Mouse (Mus musculus) intestine, postnatal 0 days (tissue): ENCODE measurements at regions not wholly inside any gene's neighbourhood (a gene's known extent, or its start where the extent isn't known, plus 50 kb on each side); places are given as distances from the start of the nearest gene placed in this dataset.

Experiments used
- ATAC-seq: fragments of 200-750 bp; cut with Nextera tagmentation; 2 replicates; pipeline ENCODE4 v1.8.0; 2017; ENCODE audit warnings: mild to moderate bottlenecking, moderate TSS enrichment, moderate library complexity
- H3K27ac ChIP-seq: fragments of 300-500 bp; sonication (generic); 2 replicates; pipeline ENCODE4 v1.5.1; 2014; ENCODE audit warnings: mild to moderate bottlenecking, low read depth, low read length, moderate library complexity
- H3K27me3 ChIP-seq: fragments of 300-500 bp; sonication (generic); replicated peaks from 2 replicates; pipeline ENCODE4 v1.6.1; 2014; ENCODE audit warnings: low read length, mixed read lengths; ENCODE audit not compliant: control insufficient read depth, insufficient read depth
- H3K36me3 ChIP-seq: fragments of 300-500 bp; sonication (generic); 2 replicates; pipeline ENCODE4 v1.6.1; 2014; ENCODE audit warnings: mild to moderate bottlenecking, moderate library complexity; ENCODE audit not compliant: control insufficient read depth, insufficient read depth
- H3K4me1 ChIP-seq: fragments of 300-500 bp; sonication (generic); replicated peaks from 2 replicates; pipeline ENCODE4 v1.6.1; 2014; ENCODE audit warnings: antibody characterized with exemption, low read length, mixed read lengths; ENCODE audit not compliant: control insufficient read depth, insufficient read depth
- H3K4me2 ChIP-seq: fragments of 300-500 bp; sonication (generic); replicated peaks from 2 replicates; pipeline ENCODE4 v1.6.1; 2014; ENCODE audit warnings: low read depth, mild to moderate bottlenecking, moderate library complexity
- H3K4me3 ChIP-seq: fragments of 300-500 bp; sonication (generic); 2 replicates; pipeline ENCODE4 v1.5.1; 2014; ENCODE audit warnings: low read depth, low read length
- H3K9ac ChIP-seq: fragments of 300-500 bp; sonication (generic); 2 replicates; pipeline ENCODE4 v1.6.1; 2014; ENCODE audit warnings: mild to moderate bottlenecking, low read depth, low read length
- H3K9me3 ChIP-seq: fragments of 300-500 bp; sonication (generic); 2 replicates; pipeline ENCODE4 v1.6.1; 2016; ENCODE audit warnings: mixed run types; ENCODE audit not compliant: control insufficient read depth
- CTCF ChIP-seq: sonication (generic); IDR thresholded peaks from 2 replicates; pipeline ENCODE4 v1.5.1; 2016; ENCODE audit warnings: low read depth, mild to moderate bottlenecking, control low read depth, antibody characterized with exemption, moderate library complexity
- WGBS: fragments of 180-500 bp; shearing (Covaris S2); extraction: QIAGEN DNeasy Blood & Tissue Kit; methylation state at CpG from one replicate; pipeline ENCODE4 v1.1.7; 2014; 5-methylcytosine and 5-hydroxymethylcytosine counted together

DNA sequence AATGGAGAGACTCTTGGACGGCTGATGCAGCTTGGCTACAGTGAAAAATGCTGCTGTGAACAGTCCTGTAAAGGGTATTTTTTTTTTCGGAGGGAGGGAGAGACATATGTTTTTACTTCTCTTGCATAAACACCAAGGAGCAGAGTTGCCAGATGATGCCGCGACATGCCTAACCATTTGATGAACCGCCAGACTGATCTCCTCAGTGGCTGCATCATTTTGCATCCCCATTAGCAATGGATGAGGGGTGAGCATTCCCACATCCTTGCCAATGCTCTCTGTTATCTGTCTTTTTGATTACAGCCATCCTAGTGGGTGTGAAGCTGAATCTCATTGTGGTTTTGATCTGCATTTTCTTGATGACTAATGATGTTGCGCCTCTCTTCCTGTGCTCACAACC is 97.8 kb downstream of the Trim29 start:
- Histone ChIP-seq H3K27ac (no peak overlapping the region), H3K9me3 (no peaks in the 10 kb centered on the region), H3K4me3 (no peak overlapping the region), H3K4me1 (no peaks in the 10 kb centered on the region), H3K9ac (no peak overlapping the region), H3K36me3 (no peaks in the 10 kb centered on the region), H3K4me2 (no peak overlapping the region), H3K27me3 (no peaks in the 10 kb centered on the region)
- ATAC-seq = no peak
- 63% methylated on average over 6 of the region's 6 CpGs for WGBS
- TF ChIP-seq CTCF = no peak

DNA sequence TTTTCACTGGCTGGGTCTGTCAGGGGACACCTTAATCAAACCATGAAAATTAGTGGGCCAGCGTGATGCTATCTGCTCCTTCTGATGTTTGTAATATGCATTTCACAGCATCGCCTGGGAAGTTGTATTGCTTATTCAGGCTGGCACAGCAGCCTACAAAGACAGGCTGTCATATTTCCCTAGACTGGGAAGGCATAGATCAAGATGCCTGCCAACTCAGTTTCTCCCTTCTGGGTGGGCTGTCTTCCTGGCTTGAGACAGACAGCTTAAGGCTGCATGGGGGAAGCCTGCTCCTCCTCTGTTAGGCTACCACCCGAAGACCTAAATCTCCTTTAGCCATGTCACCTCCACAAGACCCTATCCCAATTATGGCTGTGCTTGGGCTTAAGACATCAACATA is 101.8 kb downstream of the Trim29 start:
- Histone ChIP-seq H3K9ac (no peak overlapping the region), H3K4me3 (no peak overlapping the region), H3K9me3 (no peaks in the 10 kb centered on the region), H3K4me1 (no peaks in the 10 kb centered on the region), H3K4me2 (no peak overlapping the region), H3K27ac (no peak overlapping the region), H3K27me3 (no peaks in the 10 kb centered on the region), H3K36me3 (no peaks in the 10 kb centered on the region)
- no peak for TF ChIP-seq CTCF
- WGBS = 69% methylated on average over 3 of the region's 3 CpGs
- ATAC-seq = no peak

DNA sequence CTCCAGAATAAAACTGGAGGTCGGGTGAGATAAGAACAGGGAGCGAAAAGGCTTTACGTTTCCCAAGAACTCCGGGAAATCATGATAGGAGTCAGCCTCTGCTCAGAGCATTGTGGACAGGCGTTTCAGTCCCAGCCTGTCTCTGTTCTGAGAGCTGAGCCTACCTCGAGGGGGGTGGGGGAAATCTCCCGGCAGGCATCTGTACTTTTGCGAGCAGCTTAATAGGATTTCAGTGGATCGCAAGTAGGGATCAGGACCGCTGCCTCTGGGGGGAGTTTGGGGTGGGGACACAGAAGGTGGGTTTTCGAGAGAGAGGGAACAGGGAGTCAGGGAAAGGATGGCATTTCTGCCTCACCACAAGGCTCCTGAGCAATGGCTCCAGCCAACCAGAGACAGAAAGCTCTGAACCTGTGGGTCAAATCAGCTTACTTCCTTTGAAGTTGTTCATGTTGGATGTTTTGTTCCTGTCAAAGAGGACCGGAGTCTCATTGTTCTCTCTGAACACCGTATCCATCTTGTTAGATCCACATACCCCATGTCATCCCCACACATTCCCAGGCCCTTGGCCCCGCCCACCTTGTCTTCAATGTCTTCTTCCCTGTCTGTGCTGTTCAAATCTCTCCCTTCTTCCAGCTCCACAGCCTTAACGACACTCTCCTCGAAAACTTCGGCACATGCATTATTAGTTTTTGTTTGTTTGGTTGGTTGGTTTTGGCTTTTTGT is 109.5 kb downstream of the Trim29 start:
- Histone ChIP-seq H3K27ac (no peak overlapping the region), H3K4me1 (no peaks in the 10 kb centered on the region), H3K9ac (no peak overlapping the region), H3K27me3 (peaks cover 8% of the 10 kb centered on the region), H3K9me3 (no peaks in the 10 kb centered on the region), H3K4me3 (no peak overlapping the region), H3K36me3 (no peaks in the 10 kb centered on the region), H3K4me2 (no peak overlapping the region)
- TF ChIP-seq CTCF = no peak
- no peak for ATAC-seq
- WGBS = 28% methylated on average over 17 of the region's 17 CpGs

DNA sequence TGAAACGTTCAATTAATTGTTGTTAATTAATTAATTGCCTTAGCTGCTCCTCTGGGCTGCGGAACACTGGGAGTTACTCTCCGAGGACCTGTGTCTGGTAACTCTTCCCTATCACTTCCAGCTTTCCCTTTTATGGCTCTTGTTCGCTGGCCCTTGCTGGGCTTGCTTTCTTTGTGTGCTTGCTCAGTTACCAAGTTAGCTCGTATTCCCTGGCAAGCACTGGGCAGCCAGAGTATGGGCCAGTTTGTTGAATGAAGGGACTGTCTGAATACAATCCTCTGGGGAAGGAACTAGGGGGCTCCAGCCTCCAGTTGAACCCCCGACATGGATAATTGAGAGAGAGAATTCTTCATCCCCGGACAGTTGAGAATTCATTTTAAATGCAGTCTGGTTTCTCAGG is 116.4 kb downstream of the Trim29 start:
- Histone ChIP-seq H3K4me2 (no peak overlapping the region), H3K36me3 (no peaks in the 10 kb centered on the region), H3K4me1 (no peaks in the 10 kb centered on the region), H3K9me3 (no peaks in the 10 kb centered on the region), H3K4me3 (no peak overlapping the region), H3K27ac (no peak overlapping the region), H3K9ac (no peak overlapping the region), H3K27me3 (no peaks in the 10 kb centered on the region)
- ATAC-seq = no peak
- no peak for TF ChIP-seq CTCF
- 44% methylated on average over 7 of the region's 7 CpGs for WGBS

DNA sequence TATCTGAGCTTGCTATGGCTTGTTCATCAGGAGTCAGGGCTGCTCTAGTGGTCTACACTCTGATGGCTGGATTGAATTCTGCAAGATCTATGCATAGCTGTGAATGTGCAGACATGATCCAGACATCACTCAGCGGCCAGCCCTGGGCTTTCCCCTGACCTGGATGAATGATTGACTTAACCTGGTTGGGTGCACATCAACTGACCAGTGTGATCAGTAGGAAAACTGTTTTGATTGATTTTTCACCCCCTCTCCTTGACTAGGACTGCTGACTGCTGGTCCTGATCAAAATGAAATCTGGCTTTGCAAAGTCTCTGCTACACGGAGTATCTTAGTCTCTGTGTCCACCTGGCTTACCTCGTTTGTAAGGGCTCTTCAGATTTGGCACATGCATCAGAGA is 123.3 kb downstream of the Trim29 start:
- no peak overlapping the region for H3K27ac ChIP-seq
- no peaks in the 10 kb centered on the region for H3K36me3 ChIP-seq
- H3K4me3 ChIP-seq = no peak overlapping the region
- no peak overlapping the region for H3K9ac ChIP-seq
- no peaks in the 10 kb centered on the region for H3K27me3 ChIP-seq
- H3K4me1 ChIP-seq = no peaks in the 10 kb centered on the region
- no peak overlapping the region for H3K4me2 ChIP-seq
- no peaks in the 10 kb centered on the region for H3K9me3 ChIP-seq
- no peak for ATAC-seq
- TF ChIP-seq CTCF = no peak
- WGBS = 48% methylated on average over 3 of the region's 3 CpGs

DNA sequence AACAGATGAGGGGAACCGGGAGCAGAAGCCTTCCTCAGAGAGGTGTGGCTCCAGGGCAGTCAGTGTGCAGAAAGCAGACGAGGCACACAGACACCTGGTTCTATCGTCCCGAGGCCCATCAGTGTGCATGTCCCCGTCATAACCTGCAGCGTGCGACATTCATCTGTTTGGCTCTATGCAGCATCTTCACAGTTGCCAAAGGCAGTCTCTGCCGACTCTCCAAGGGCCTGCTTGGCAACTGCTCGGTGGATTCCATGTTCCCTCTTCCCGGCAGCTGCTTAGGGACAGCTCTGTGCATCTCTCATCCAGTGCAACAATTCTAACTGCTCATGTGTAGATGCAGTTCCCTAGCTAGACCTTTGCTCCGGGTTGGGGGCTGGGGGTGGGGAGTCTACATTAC is 127.8 kb downstream of the Trim29 start:
- H3K9me3 ChIP-seq = no peaks in the 10 kb centered on the region
- ATAC-seq = no peak
- WGBS = 77% methylated on average over 11 of the region's 11 CpGs
- H3K36me3 ChIP-seq = no peaks in the 10 kb centered on the region
- no peak overlapping the region for H3K4me2 ChIP-seq
- H3K4me1 ChIP-seq = no peaks in the 10 kb centered on the region
- no peaks in the 10 kb centered on the region for H3K27me3 ChIP-seq
- no peak overlapping the region for H3K27ac ChIP-seq
- H3K9ac ChIP-seq = no peak overlapping the region
- no peak for TF ChIP-seq CTCF
- no peak overlapping the region for H3K4me3 ChIP-seq

DNA sequence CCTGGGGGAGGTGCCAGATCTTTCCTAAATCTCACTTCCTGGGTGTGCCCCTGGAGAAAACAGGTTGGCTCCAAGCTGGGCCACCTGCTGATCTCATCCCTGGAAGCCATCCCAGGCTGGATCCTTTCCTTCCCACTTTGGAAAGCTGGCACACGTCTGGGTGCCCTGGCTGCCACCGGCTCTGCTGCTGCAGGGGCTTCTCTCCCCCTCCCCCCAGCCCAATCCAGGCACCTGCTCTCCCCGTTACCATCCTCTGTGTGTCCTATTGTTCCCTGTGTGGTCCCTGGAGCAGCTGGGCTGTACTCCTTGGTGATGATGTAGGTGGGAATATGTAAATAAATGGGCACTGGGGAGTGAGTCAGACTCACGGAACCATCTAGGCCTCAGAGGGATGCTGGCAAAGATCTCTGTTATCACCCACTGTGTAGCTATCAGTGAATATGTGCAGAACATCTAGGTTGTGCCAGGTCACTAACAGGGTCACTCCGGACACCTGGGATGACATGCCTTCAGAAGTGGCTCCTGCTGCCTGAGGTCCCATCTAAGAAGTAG is 130.4 kb downstream of the Trim29 start:
- Histone ChIP-seq H3K4me2 (no peak overlapping the region), H3K4me3 (no peak overlapping the region), H3K27me3 (no peaks in the 10 kb centered on the region), H3K36me3 (no peaks in the 10 kb centered on the region), H3K4me1 (no peaks in the 10 kb centered on the region), H3K9ac (no peak overlapping the region), H3K27ac (no peak overlapping the region), H3K9me3 (no peaks in the 10 kb centered on the region)
- no peak for TF ChIP-seq CTCF
- 66% methylated on average over 5 of the region's 5 CpGs for whole genome bisulfite sequencing
- ATAC-seq = no peak
